Mouse (Mus musculus) liver, postnatal 0 days (tissue): Measurements from ENCODE around the gene Eif2b3.

Experiments
- CTCF ChIP-seq: sonication (generic); IDR thresholded peaks from 2 replicates; pipeline ENCODE4 v1.5.1; 2016; ENCODE audit warnings: antibody characterized with exemption, low read depth
- EP300 ChIP-seq: IDR thresholded peaks from 2 replicates; pipeline ENCODE4 v1.6.1; 2016; ENCODE audit warnings: antibody characterized with exemption, low read depth, mild to moderate bottlenecking

- TF ChIP-seq CTCF (no peak), EP300 (no peak)
Measured at GRCm38 (mm10) chr4:117018327-117018726, 875 bp upstream of the Eif2b3 start.
